Mouse (Mus musculus): ENCODE data around the gene Zfp956. TPM values are rescaled to one million over a fixed set of nuclear protein-coding genes. Genes with fewer than 3 reads are reported as not detected.

Zfp956 gene
- polyA plus RNA-seq, 1 experiment from 2014 or later, result 2.7 TPM

GRCm38 (mm10) chr6:47995661-47996060 is 42.5 kb downstream of the Zfp956 start:
- no peak for ATAC-seq
- H3K27ac ChIP-seq (ENCODE audit: low read depth), result no peak overlapping the region
- no peak overlapping the region for H3K4me3 ChIP-seq (ENCODE audit: low read depth, low read length)
- H3K27me3 ChIP-seq (ENCODE audit: insufficient read depth, low read length), result no peaks in the 10 kb centered on the region
- no peaks in the 10 kb centered on the region; the same call in 1 of the 2 replicates for H3K4me1 ChIP-seq (ENCODE audit: insufficient read depth)
- no peak overlapping the region for H3K4me2 ChIP-seq (ENCODE audit: low read depth, low read length)
- no peak for TF ChIP-seq CTCF (IDR thresholded peaks at IDR 0.05; ENCODE audit: low read depth)
- no peak for TF ChIP-seq EP300 (IDR thresholded peaks at IDR 0.05; ENCODE audit: low read depth)
- H3K36me3 ChIP-seq (replicated peaks; ENCODE audit: insufficient read depth, low read length), result no peaks in the 10 kb centered on the region
- H3K9ac ChIP-seq (replicated peaks), result no peak overlapping the region
- DNase-seq, result no peak
- whole genome bisulfite sequencing (ENCODE audit: insufficient replicate concordance), result 72% methylated on average over 9 of the region's 9 CpGs
- 0 out of 2 replicates have a peak, but pooled peaks cover 3% of the 10 kb centered on the region for H3K9me3 ChIP-seq (ENCODE audit: low read length)

DNA sequence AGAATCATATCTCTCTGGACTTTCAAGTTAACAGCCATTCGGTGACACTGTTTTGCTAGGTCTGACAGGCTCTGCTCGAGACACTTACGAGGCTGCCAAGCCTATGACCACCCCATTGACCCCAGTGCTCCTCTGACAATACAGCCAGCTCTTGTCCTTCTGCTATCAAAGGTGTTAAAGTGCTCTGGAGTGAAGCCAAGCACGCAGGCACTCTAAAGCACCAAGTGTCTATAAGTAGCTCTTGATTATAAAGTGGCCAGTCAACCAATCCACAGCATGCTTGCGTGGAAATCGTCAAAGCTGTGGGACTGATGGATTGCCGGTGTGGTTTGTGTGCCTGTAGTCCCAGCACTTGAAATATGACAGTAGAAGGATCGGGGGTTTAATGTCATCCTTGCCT is 57.5 kb downstream of the Zfp956 start:
- no peaks in the 10 kb centered on the region for H3K9me3 ChIP-seq (ENCODE audit: low read length)
- no peak overlapping the region for H3K4me3 ChIP-seq (ENCODE audit: low read depth, low read length)
- no peak overlapping the region for H3K27ac ChIP-seq (ENCODE audit: low read depth)
- H3K9ac ChIP-seq (replicated peaks), result no peak overlapping the region
- no peaks in the 10 kb centered on the region for H3K36me3 ChIP-seq (replicated peaks; ENCODE audit: insufficient read depth, low read length)
- ATAC-seq (no peak), DNase-seq (no peak)
- TF ChIP-seq CTCF (IDR thresholded peaks at IDR 0.05; ENCODE audit: low read depth) (no peak), EP300 (IDR thresholded peaks at IDR 0.05; ENCODE audit: low read depth) (no peak)
- H3K27me3 ChIP-seq (ENCODE audit: insufficient read depth, low read length), result no peaks in the 10 kb centered on the region
- H3K4me2 ChIP-seq (ENCODE audit: low read depth, low read length), result no peak overlapping the region
- H3K4me1 ChIP-seq (ENCODE audit: insufficient read depth), result peaks cover 1% of the 10 kb centered on the region; the same call in 1 of the 2 replicates
- 63% methylated on average over 8 of the region's 8 CpGs for WGBS (ENCODE audit: insufficient replicate concordance)

Other genes with a start within 250 kb of the Zfp956 start
- gene Pdia4, start 140.0 kb upstream of the Zfp956 start, polyA plus RNA-seq (2015; fragmentation: Nextera tagmentation; extraction: Ambion mirVana), result 101 and 116 TPM in 2 replicates
- gene Zfp786, start 122.5 kb upstream of the Zfp956 start, polyA plus RNA-seq (2015; fragmentation: Nextera tagmentation; extraction: Ambion mirVana), result 0.28 and 0.51 TPM in 2 replicates
- gene Zfp398, start 117.7 kb upstream of the Zfp956 start, polyA plus RNA-seq (2015; fragmentation: Nextera tagmentation; extraction: Ambion mirVana), result 1.4 and 1.6 TPM in 2 replicates
- gene Zfp282, start 76.2 kb upstream of the Zfp956 start, polyA plus RNA-seq (2015; fragmentation: Nextera tagmentation; extraction: Ambion mirVana), result 2.0 and 2.4 TPM in 2 replicates
- gene Zfp212, start 32.9 kb upstream of the Zfp956 start, polyA plus RNA-seq (2015; fragmentation: Nextera tagmentation; extraction: Ambion mirVana), result 4.0 and 5.1 TPM in 2 replicates
- gene Zfp777, start 95.5 kb downstream of the Zfp956 start, polyA plus RNA-seq (2015; fragmentation: Nextera tagmentation; extraction: Ambion mirVana), result 1.7 and 2.2 TPM in 2 replicates
- gene Zfp746, start 133.2 kb downstream of the Zfp956 start, polyA plus RNA-seq (2015; fragmentation: Nextera tagmentation; extraction: Ambion mirVana), result 4.1 and 5.3 TPM in 2 replicates

All from liver, postnatal 0 days (tissue).